Mouse (Mus musculus): ENCODE data around the gene Slc38a1.

DNA sequence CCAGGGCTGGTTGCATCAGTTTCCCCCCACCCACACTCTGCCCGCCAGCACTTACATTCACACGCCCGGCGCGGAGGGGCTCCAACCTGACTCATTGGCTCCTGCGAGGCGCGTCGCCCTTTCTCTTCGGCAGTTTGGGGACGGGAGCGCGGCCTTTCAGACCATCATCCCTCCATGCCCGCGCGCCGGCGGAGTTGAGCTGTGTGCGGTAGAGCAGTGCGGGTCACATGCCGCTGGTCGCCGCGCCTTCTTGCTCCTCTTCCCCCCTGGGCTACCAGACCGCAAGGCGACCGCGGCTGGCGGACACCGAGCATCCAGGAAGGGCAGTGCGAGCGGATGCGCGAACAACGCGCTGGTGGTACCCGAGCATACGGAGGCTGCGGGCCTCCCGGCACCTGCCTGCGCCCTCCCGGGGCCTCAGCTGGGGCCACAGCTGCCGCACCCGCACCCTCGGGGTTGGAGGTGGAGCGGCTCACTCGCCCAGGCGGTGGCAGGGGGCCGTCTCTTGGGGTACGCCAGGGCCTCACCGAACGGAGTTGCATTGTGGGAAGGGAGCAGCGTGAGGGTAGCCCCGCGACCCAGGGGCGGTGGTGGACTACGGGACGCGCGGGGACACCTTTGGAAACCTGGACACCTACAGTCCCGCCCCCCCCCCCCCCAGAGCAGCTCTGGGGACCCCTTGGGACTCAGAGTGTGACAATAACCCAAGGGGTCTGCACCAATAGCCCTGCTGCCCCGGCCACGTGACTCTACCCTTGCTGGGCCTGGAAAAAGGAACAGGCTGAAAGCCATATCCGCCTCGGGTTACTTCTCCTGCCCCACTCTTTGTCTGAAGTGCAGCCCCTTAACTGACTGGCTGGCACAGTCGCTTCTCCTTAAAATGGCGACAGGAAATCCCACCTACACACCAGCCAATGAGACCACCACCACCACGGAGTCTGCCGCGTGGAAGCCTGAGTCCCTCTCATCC, at the start of gene Slc38a1:
- TF ChIP-seq TAL1 (IDR thresholded peaks at IDR 0.05; ENCODE audit: low read length) (no peak), GATA1 (IDR thresholded peaks at IDR 0.05; ENCODE audit: low read length) (no peak)
